Mouse (Mus musculus) CH12.LX (cell line): ENCODE data around the gene Kcnd3.

Source experiments
- CTCF ChIP-seq, 2 experiments: IDR thresholded peaks in 1 of 2; conservative IDR thresholded peaks in 1 of 2; 2 replicates each; pipeline ENCODE4 v1.5.1; 2011 to 2012; ENCODE audit warnings: low read depth in 2 of 2, low read length in 2 of 2, improper control_type of control experiment in 1 of 2, inconsistent platforms in 1 of 2, mild to moderate bottlenecking in 1 of 2, moderate library complexity in 1 of 2
- EP300 ChIP-seq: IDR thresholded peaks from 2 replicates; pipeline ENCODE4 v1.6.1; 2011; ENCODE audit warnings: low read length, improper control_type of control experiment
- ETS1 ChIP-seq: conservative IDR thresholded peaks from 2 replicates; pipeline ENCODE4 v1.6.1; 2012; ENCODE audit warnings: low read depth, mild to moderate bottlenecking, inconsistent platforms, low read length, improper control_type of control experiment, moderate library complexity
- HCFC1 ChIP-seq: IDR thresholded peaks from 2 replicates; pipeline ENCODE4 v1.6.1; 2012; ENCODE audit warnings: low read depth, mild to moderate bottlenecking, inconsistent platforms, low read length, improper control_type of control experiment
- MAFK ChIP-seq: IDR thresholded peaks from 2 replicates; pipeline ENCODE4 v1.6.1; 2011; ENCODE audit warnings: low read length, improper control_type of control experiment; ENCODE audit not compliant: insufficient replicate concordance
- MAX ChIP-seq: IDR thresholded peaks from 2 replicates; pipeline ENCODE4 v1.6.1; 2011; ENCODE audit warnings: low read length, improper control_type of control experiment
- MYC ChIP-seq: IDR thresholded peaks from 2 replicates; pipeline ENCODE4 v1.6.1; 2011; ENCODE audit warnings: low read depth, mild to moderate bottlenecking, improper control_type of control experiment, low read length
- PAX5 ChIP-seq: IDR thresholded peaks from 2 replicates; pipeline ENCODE4 v1.6.1; 2012; ENCODE audit warnings: low read length, inconsistent platforms, mixed read lengths
- POLR2A ChIP-seq: IDR thresholded peaks from 2 replicates; pipeline ENCODE4 v1.6.1; 2011; ENCODE audit warnings: low read depth, mild to moderate bottlenecking, improper control_type of control experiment, low read length
- POLR2AphosphoS2 ChIP-seq: IDR thresholded peaks from 2 replicates; pipeline ENCODE4 v1.6.1; 2011; ENCODE audit warnings: low read depth, low read length, improper control_type of control experiment
- RCOR1 ChIP-seq: conservative IDR thresholded peaks from 2 replicates; pipeline ENCODE4 v1.6.1; 2012; ENCODE audit warnings: low read depth, mild to moderate bottlenecking, inconsistent platforms, low read length, improper control_type of control experiment
- SIN3A ChIP-seq: IDR thresholded peaks from 2 replicates; pipeline ENCODE4 v1.6.1; 2012; ENCODE audit warnings: low read length, improper control_type of control experiment, inconsistent platforms
- TCF12 ChIP-seq: IDR thresholded peaks from 2 replicates; pipeline ENCODE4 v1.6.1; 2014; ENCODE audit warnings: low read depth, mild to moderate bottlenecking, inconsistent platforms, low read length, improper control_type of control experiment
- ZKSCAN1 ChIP-seq: IDR thresholded peaks from 2 replicates; pipeline ENCODE4 v1.6.1; 2012; ENCODE audit warnings: low read depth, inconsistent platforms, low read length, improper control_type of control experiment, borderline replicate concordance

- no peak for TF ChIP-seq POLR2AphosphoS2
- TF ChIP-seq TCF12 = no peak
- TF ChIP-seq CTCF (conservative IDR thresholded peaks at IDR 0.05 in 1 of 2, IDR thresholded peaks at IDR 0.05 in 1 of 2; ENCODE audit: low read depth in 2 of 2, low read length in 2 of 2) = no peak
- TF ChIP-seq RCOR1 = no peak
- no peak for TF ChIP-seq MAX
- no peak for TF ChIP-seq ZKSCAN1
- no peak for TF ChIP-seq MAFK
- no peak for TF ChIP-seq EP300
- no peak for TF ChIP-seq POLR2A
- TF ChIP-seq MYC = no peak
- TF ChIP-seq ETS1 = no peak
- no peak for TF ChIP-seq PAX5
- TF ChIP-seq HCFC1 = no peak
- no peak for TF ChIP-seq SIN3A
Measured at GRCm38 (mm10) chr3:105544106-105544505, 92.0 kb downstream of the Kcnd3 start.
